Mouse (Mus musculus) limb, embryonic 12.5 days (tissue): Measurements from ENCODE around the gene Tmem42. TPM values are rescaled to one million over a fixed set of nuclear protein-coding genes. Genes with fewer than 3 reads are reported as not detected.

Source experiments
- ATAC-seq: fragments of 200-750 bp; cut with Nextera tagmentation; 2 replicates; pipeline ENCODE4 v1.8.0; 2017; ENCODE audit warnings: low read depth, moderate TSS enrichment; ENCODE audit not compliant: insufficient number of reproducible peaks, insufficient read depth, low FRiP score, low TSS enrichment
- H3K27ac ChIP-seq: fragments of 300-500 bp; sonication (generic); 2 replicates; pipeline ENCODE4 v1.5.1; 2016; ENCODE audit warnings: mild to moderate bottlenecking, moderate library complexity
- H3K27me3 ChIP-seq: fragments of 300-500 bp; sonication (generic); 2 replicates; pipeline ENCODE4 v1.6.1; 2016; ENCODE audit warnings: mild to moderate bottlenecking, moderate library complexity
- H3K36me3 ChIP-seq: fragments of 300-500 bp; sonication (generic); 2 replicates; pipeline ENCODE4 v1.6.1; 2016; ENCODE audit warnings: mild to moderate bottlenecking, moderate library complexity
- H3K4me1 ChIP-seq: fragments of 300-500 bp; sonication (generic); replicated peaks from 2 replicates; pipeline ENCODE4 v1.6.1; 2016
- H3K4me2 ChIP-seq: fragments of 300-500 bp; sonication (generic); 2 replicates; pipeline ENCODE4 v1.6.1; 2016; ENCODE audit warnings: mild to moderate bottlenecking, moderate library complexity
- H3K4me3 ChIP-seq: fragments of 300-500 bp; sonication (generic); replicated peaks from 2 replicates; pipeline ENCODE4 v1.5.1; 2016; ENCODE audit warnings: mild to moderate bottlenecking
- H3K9ac ChIP-seq: fragments of 300-500 bp; sonication (generic); replicated peaks from 2 replicates; pipeline ENCODE4 v1.6.1; 2016; ENCODE audit warnings: mild to moderate bottlenecking, moderate library complexity
- H3K9me3 ChIP-seq: fragments of 300-500 bp; sonication (generic); 2 replicates; pipeline ENCODE4 v1.6.1; 2016; ENCODE audit warnings: mild to moderate bottlenecking, moderate library complexity
- WGBS: fragments of 180-500 bp; shearing (Covaris S2); methylation state at CpG from one replicate; pipeline ENCODE4 v1.1.7; 2016; 5-methylcytosine and 5-hydroxymethylcytosine counted together
- polyA plus RNA-seq: library from polyadenylated mRNA; unstranded; fragments of >200 nt; fragmentation: Nextera tagmentation; extraction: Ambion mirVana; gene quantifications from 2 replicates; pipeline ENCODE4 v1.2.1, GENCODE M21; 2016

The Tmem42 gene
- polyA plus RNA-seq, 1 experiment from 2014 or later: 15.9 TPM

- ATAC-seq: no peak
- Histone ChIP-seq H3K27me3 (no peaks in the 10 kb centered on the region), H3K4me1 (no peaks in the 10 kb centered on the region), H3K27ac (no peak overlapping the region), H3K9me3 (no peaks in the 10 kb centered on the region), H3K4me2 (no peak overlapping the region), H3K36me3 (no peaks in the 10 kb centered on the region), H3K4me3 (no peak overlapping the region), H3K9ac (no peak overlapping the region)
These were observed 37.7 kb downstream of the Tmem42 start for GRCm38 (mm10) chr9:123058724-123059292.

DNA sequence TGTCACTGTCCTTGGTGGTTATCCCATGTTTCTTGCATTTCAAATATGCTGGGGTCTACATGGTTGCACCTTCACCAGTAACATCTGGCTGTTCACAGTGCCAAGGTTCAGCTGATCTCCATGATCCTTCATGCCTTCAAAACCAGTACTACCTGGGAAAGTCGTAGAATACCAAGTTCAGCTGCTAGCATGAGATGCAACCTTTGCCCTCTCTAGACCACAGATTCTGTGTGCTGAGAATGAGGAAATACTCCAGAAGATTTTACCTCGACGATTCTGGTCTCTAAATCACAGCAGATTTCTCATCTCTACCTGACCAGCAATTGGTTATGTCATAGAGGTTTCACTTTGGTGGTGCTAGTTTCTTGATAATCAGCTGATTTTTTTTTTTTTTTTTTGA is 39.0 kb downstream of the Tmem42 start:
- Histone ChIP-seq H3K36me3 (no peaks in the 10 kb centered on the region), H3K9me3 (no peaks in the 10 kb centered on the region), H3K4me3 (no peak overlapping the region), H3K27ac (no peak overlapping the region), H3K4me1 (no peaks in the 10 kb centered on the region), H3K4me2 (no peak overlapping the region), H3K9ac (no peak overlapping the region), H3K27me3 (no peaks in the 10 kb centered on the region)
- 90% methylated on average over 3 of the region's 3 CpGs for WGBS
- ATAC-seq: no peak

Other genes with a start within 250 kb of the Tmem42 start
- 6.5 and 7.4 TPM in 2 replicates for gene Tcaim, start 215.8 kb upstream of the Tmem42 start, polyA plus RNA-seq
- 0.49 and 0.71 TPM in 2 replicates for gene Gm35549, start 177.3 kb upstream of the Tmem42 start, polyA plus RNA-seq
- 107 and 109 TPM in 2 replicates for gene Zfp445, start 155.3 kb upstream of the Tmem42 start, polyA plus RNA-seq
- 4.1 and 4.8 TPM in 2 replicates for gene Zkscan7, start 135.6 kb upstream of the Tmem42 start, polyA plus RNA-seq
- gene Zfp105, start 98.3 kb upstream of the Tmem42 start, polyA plus RNA-seq: 34.4 and 35.8 TPM in 2 replicates
- gene 1110059G10Rik, start 70.3 kb upstream of the Tmem42 start, polyA plus RNA-seq: 32.7 and 34.8 TPM in 2 replicates
- 75.4 and 86.7 TPM in 2 replicates for gene Kif15, start 70.3 kb upstream of the Tmem42 start, polyA plus RNA-seq
- gene Tgm4, start 13.4 kb downstream of the Tmem42 start, polyA plus RNA-seq: 0.47 and 0.51 TPM in 2 replicates
- gene Zdhhc3, start 91.9 kb downstream of the Tmem42 start, polyA plus RNA-seq: 74.4 TPM in 2 replicates
- gene Exosc7, start 91.9 kb downstream of the Tmem42 start, polyA plus RNA-seq: 85.7 and 88.2 TPM in 2 replicates
- not detected in 2 replicates for gene Clec3b, start 129.6 kb downstream of the Tmem42 start, polyA plus RNA-seq
- 3.6 and 3.8 TPM in 2 replicates for gene Cdcp1, start 194.7 kb downstream of the Tmem42 start, polyA plus RNA-seq
- gene Tmem158, start 239.4 kb downstream of the Tmem42 start, polyA plus RNA-seq: 15.3 and 17.0 TPM in 2 replicates